In genomic region chr9:36990626-36991368, GRCm38 (mm10) we compare ENCODE assay signal across 16 mouse cellular contexts.
DNase-seq lines count a peak whose midpoint lies in the region; ATAC-seq lines count a peak whose summit lies in the region.
"Had no signal": no experiment of that assay in that cellular context is flagged by ENCODE, and none has a peak within 500 bp of the region (broad histone marks: within the 10 kb centered on the region; RNA-seq: fewer than 3 reads in every experiment).

No protein-coding gene starts in this region.

- no peaks in the 10 kb centered on the region for H3K36me3 ChIP-seq in embryonic facial prominence, embryonic 13.5 days
- H3K36me3 ChIP-seq in midbrain, embryonic 16.5 days (ENCODE audit: control insufficient read depth, insufficient read depth, low read length) = no peaks in the 10 kb centered on the region

- H3K4me2 ChIP-seq in embryonic facial prominence, embryonic 13.5 days = no peak overlapping the region
- H3K4me2 ChIP-seq in midbrain, embryonic 16.5 days (ENCODE audit: low read length) = no peak overlapping the region
- H3K4me2 ChIP-seq: heart, embryonic 11.5 days; liver, embryonic 11.5 days had no signal

- 53% methylated on average over 13 of the region's 13 CpGs for WGBS in embryonic facial prominence, embryonic 13.5 days
- 43% methylated on average over 13 of the region's 13 CpGs for WGBS in midbrain, embryonic 16.5 days

- H3K9ac ChIP-seq in embryonic facial prominence, embryonic 13.5 days = 0 out of 2 replicates have a peak overlapping the region, but pooled peaks have one; percentile 44
- no peak overlapping the region for H3K9ac ChIP-seq in midbrain, embryonic 16.5 days (ENCODE audit: low read depth, low read length)

- H3K4me1 ChIP-seq in embryonic facial prominence, embryonic 13.5 days = 0 out of 2 replicates have a peak, but pooled peaks cover 5% of the 10 kb centered on the region
- H3K4me1 ChIP-seq in midbrain, embryonic 16.5 days (ENCODE audit: control insufficient read depth, insufficient read depth, low read length) = peaks cover 14% of the 10 kb centered on the region

- H3K27ac ChIP-seq in embryonic facial prominence, embryonic 13.5 days = no peak overlapping the region
- peak overlapping the region; percentile 40 for H3K27ac ChIP-seq in midbrain, embryonic 16.5 days (ENCODE audit: low read length)
- H3K27ac ChIP-seq: stomach, postnatal 0 days had no signal

- peak; percentile 25; the same call in 1 of the 2 replicates for ATAC-seq in frontal cortex, adult (ENCODE audit: low TSS enrichment)
- ATAC-seq in embryonic facial prominence, embryonic 13.5 days (ENCODE audit: insufficient number of reproducible peaks, insufficient read depth, low FRiP score, low TSS enrichment, low read depth) = no peak
- ATAC-seq in midbrain, embryonic 16.5 days = peak; percentile 37
- ATAC-seq: lung, postnatal 0 days had no signal

- H3K27me3 ChIP-seq in embryonic facial prominence, embryonic 13.5 days = no peaks in the 10 kb centered on the region
- no peaks in the 10 kb centered on the region for H3K27me3 ChIP-seq in midbrain, embryonic 16.5 days (ENCODE audit: control insufficient read depth, insufficient read depth, low read depth, low read length)

- H3K9me3 ChIP-seq in embryonic facial prominence, embryonic 13.5 days = no peaks in the 10 kb centered on the region
- no peaks in the 10 kb centered on the region for H3K9me3 ChIP-seq in midbrain, embryonic 16.5 days (replicated peaks; ENCODE audit: control insufficient read depth, low read length, poor library complexity, severe bottlenecking)

- intact Hi-C loops in heart, postnatal 10 days (cut with DNase I) = no loop called here

- no peak overlapping the region for H3K4me3 ChIP-seq in embryonic facial prominence, embryonic 13.5 days
- no peak overlapping the region for H3K4me3 ChIP-seq in midbrain, embryonic 16.5 days (ENCODE audit: low read depth, low read length)
- H3K4me3 ChIP-seq: erythroblast, embryonic 14.5 days had no signal

- no peak for DNase-seq in frontal cortex, postnatal 10 days (ENCODE audit: low spot score in 2 of 2)
- DNase-seq in kidney, postnatal 36 days = peak; percentile 6 to 30
- DNase-seq in kidney, adult 11 months = no peak
- no peak for DNase-seq in cerebellum, postnatal 36 days
- DNase-seq in heart, postnatal 10 days = no peak
- DNase-seq: B cell, adult 2 months; cerebellum, adult 18-20 months; spleen, adult 18-20 months had no signal

Comparison
In these comparisons a context has a peak if more than half of its experiments do, and no peak if none do; other contexts are left out.
1. DNase-seq: peak in kidney, postnatal 36 days (2 of 2); none in frontal cortex, postnatal 10 days (0 of 2), kidney, adult 11 months (single experiment), cerebellum, postnatal 36 days (0 of 2) and heart, postnatal 10 days (0 of 2).